Mouse (Mus musculus): ENCODE results near the gene Ccm2.

- TF ChIP-seq POLR2A (IDR thresholded peaks at IDR 0.05; ENCODE audit: borderline replicate concordance, insufficient read depth, low read length) = no peak
- TF ChIP-seq CTCF (IDR thresholded peaks at IDR 0.05; ENCODE audit: borderline replicate concordance, insufficient read depth, low read depth, low read length) = no peak
These were observed 38.3 kb upstream of the Ccm2 start for GRCm38 (mm10) chr11:6508269-6508876.

Measured in cerebellum, adult 2 months (tissue).